Mouse (Mus musculus): ENCODE measurements around the gene Card19. TPM values are rescaled to one million over a fixed set of nuclear protein-coding genes. Genes with fewer than 3 reads are reported as not detected.

Gene Card19
- polyA plus RNA-seq, 1 experiment from 2014 or later: 71.9 TPM

DNA sequence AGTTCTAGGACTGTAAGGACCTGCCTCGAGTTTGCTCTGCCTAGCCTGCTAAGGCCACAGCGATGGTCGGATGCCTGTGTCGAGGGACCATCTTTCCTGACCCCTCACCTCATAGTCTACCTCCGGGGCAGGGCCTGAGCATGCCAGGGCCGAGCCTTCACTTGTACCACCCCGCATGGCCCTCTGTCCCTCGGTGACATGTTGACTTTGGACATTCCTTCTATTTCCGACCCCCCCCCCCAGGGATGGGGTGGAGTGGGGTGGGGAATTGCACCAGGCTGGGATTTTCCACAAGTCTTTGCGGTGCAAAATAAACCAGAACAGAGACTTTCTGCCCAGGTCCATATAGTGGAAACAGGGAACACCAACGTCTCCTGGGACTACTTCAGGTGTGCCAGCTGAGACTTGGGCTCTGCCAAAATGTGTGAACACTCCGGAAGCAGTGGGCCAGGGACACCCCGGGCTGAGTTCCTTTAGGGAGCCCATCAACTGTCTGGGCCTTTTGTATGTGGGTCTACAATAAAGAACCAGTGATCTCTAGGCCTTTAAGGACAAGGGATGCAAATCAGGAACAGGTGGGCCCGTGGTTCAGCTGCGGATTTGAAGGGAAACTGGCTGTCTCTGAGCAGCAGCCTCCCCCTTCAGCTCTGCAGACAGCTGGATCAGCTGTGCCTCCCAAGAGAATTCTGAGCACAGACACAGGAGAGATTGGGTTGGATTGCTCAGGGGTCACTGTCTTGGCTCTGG is 27.4 kb downstream of the Card19 start:
- ATAC-seq (replicated peaks; ENCODE audit: insufficient number of reproducible peaks, low FRiP score, low TSS enrichment): no peak
- Histone ChIP-seq H3K9me3 (replicated peaks; ENCODE audit: control insufficient read depth, low read length) (no peaks in the 10 kb centered on the region), H3K27ac (ENCODE audit: low read depth, low read length) (0 out of 2 replicates have a peak overlapping the region, but pooled peaks have one; percentile 5), H3K4me1 (ENCODE audit: control insufficient read depth, insufficient read depth, low read length) (peaks cover 57% of the 10 kb centered on the region), H3K4me3 (ENCODE audit: low read depth, low read length) (peak overlapping the region; percentile 69), H3K36me3 (ENCODE audit: control insufficient read depth, insufficient read depth, low read length) (no peaks in the 10 kb centered on the region), H3K4me2 (peak overlapping the region; percentile 100), H3K9ac (ENCODE audit: low read depth, low read length) (peak overlapping the region; percentile 74), H3K27me3 (ENCODE audit: control insufficient read depth, insufficient read depth, low read length) (no peaks in the 10 kb centered on the region)
- WGBS (ENCODE audit: insufficient replicate concordance): 20% methylated on average over 15 of the region's 15 CpGs

DNA sequence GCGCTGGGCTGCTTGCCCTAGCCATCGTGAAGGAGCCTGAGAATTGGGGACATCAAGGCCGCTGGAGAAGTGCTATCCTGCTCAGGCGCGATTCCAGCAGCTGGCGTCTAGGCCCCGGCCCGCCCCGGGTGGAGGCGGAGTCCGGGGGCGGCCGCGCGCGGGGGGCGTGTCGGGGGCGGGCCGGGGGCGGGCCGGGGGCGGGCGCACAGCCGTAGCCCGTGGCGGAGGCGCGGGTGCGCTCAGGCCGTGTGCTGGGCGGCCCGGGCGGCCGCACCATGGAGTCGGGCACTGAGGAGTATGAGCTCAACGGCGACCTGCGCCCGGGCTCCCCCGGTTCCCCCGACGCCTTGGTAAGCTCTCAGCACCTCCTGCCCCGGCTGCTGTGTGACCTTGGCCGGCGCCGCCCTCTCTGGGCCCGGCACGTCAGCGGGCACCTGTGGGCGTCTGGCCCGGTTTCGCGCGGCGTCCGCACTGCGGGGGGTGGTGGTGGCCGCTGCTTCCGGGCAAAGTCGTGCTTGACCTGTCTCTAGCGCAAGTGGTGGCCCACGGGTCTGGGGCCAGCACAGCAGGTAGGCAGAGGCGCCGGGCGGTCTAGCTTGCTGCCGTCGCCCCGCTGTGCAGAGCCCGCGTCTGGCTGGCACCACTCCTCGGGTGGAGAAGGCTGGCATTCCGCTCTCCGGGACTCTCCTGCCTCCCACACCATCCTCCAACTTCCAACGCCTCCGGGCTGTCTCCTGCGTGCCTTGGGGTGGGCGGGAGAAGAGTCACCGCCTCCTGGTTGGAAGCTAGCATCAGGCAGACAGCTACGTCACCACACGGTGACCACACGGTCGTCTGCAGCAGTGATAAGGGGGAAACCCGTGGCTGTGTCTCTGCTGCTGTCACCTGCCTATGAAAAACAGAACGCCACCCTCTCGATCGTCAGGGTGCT is 28.3 kb downstream of the Card19 start, which contains the start of gene Ninj1:
Gene Ninj1, plus strand, starts transcription at position 198 of the 931 bp plus-strand sequence.
- H3K36me3 ChIP-seq (ENCODE audit: control insufficient read depth, insufficient read depth, low read length): no peaks in the 10 kb centered on the region
- H3K4me1 ChIP-seq (ENCODE audit: control insufficient read depth, insufficient read depth, low read length): peaks cover 63% of the 10 kb centered on the region

DNA sequence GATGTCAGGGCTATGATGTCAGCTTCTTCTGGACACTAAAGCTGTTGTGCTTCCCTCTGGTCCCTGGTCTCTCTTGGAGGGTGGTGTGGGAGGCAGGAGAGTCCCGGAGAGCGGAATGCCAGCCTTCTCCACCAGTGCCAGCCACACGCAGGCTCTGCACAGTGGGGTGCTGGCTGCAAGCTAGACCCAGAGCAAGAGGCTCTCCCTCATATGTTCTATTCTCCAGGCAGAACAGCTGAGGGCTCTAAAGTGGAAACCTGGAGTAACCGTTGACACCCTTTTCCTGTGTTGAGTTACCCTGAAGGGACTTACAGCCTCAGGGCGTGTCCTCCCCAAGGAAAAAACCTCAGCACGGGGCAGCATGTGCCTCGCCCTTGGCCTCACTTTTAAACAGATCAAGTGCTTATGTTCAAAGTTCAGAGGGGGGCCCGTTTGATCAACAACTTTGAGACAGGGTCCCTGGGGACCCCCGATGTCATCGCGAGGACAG is 29.0 kb downstream of the Card19 start:
- ATAC-seq (replicated peaks; ENCODE audit: insufficient number of reproducible peaks, low FRiP score, low TSS enrichment): no peak
- Histone ChIP-seq H3K27me3 (ENCODE audit: control insufficient read depth, insufficient read depth, low read length) (no peaks in the 10 kb centered on the region), H3K9me3 (replicated peaks; ENCODE audit: control insufficient read depth, low read length) (no peaks in the 10 kb centered on the region), H3K9ac (ENCODE audit: low read depth, low read length) (peak overlapping the region; percentile 74), H3K4me1 (ENCODE audit: control insufficient read depth, insufficient read depth, low read length) (peaks cover 55% of the 10 kb centered on the region), H3K4me3 (ENCODE audit: low read depth, low read length) (peak overlapping the region; percentile 69), H3K27ac (ENCODE audit: low read depth, low read length) (peak overlapping the region; percentile 64; the same call in 1 of the 2 replicates), H3K4me2 (peak overlapping the region; percentile 100), H3K36me3 (ENCODE audit: control insufficient read depth, insufficient read depth, low read length) (no peaks in the 10 kb centered on the region)
- 16% methylated on average over 11 of the region's 11 CpGs for WGBS (ENCODE audit: insufficient replicate concordance)

More for the DNA sequence above, 28.3 kb downstream of the Card19 start, which contains the start of gene Ninj1:
- Histone ChIP-seq H3K27me3 (ENCODE audit: control insufficient read depth, insufficient read depth, low read length) (no peaks in the 10 kb centered on the region), H3K4me3 (ENCODE audit: low read depth, low read length) (peak within 1 kb of the TSS; percentile 69), H3K9me3 (replicated peaks; ENCODE audit: control insufficient read depth, low read length) (no peaks in the 10 kb centered on the region), H3K9ac (ENCODE audit: low read depth, low read length) (peak within 1 kb of the TSS; percentile 74), H3K27ac (ENCODE audit: low read depth, low read length) (peak within 1 kb of the TSS; percentile 70), H3K4me2 (peak within 1 kb of the TSS; percentile 100)
- under 1% methylated on average over 61 of the region's 87 CpGs for WGBS (ENCODE audit: insufficient replicate concordance)
- ATAC-seq (replicated peaks; ENCODE audit: insufficient number of reproducible peaks, low FRiP score, low TSS enrichment): peak; percentile 90

DNA sequence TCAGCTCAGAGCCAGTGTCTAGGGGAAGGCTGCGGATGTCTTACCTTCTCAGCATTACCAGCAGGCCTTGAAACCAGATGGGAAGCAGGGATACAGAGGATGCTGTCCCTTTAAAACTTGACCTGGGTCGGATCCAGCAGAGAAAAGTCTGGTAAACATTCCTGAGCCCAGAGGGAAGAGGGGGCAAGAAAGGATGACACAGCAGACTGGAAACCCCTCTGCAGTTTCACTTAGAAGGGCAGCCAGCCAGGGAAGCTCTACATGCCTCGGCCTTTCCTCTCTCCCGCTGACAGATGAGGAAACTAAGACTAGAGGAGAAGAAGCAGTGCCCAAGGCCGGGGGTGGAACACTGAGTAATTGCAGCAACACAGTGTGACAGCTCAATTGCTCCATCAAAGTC is 32.2 kb downstream of the Card19 start:
- no peak overlapping the region for H3K27ac ChIP-seq (ENCODE audit: low read depth, low read length)
- H3K4me1 ChIP-seq (ENCODE audit: control insufficient read depth, insufficient read depth, low read length): peaks cover 36% of the 10 kb centered on the region
- H3K36me3 ChIP-seq (ENCODE audit: control insufficient read depth, insufficient read depth, low read length): no peaks in the 10 kb centered on the region
- WGBS (ENCODE audit: insufficient replicate concordance): 46% methylated on average over 5 of the region's 5 CpGs
- no peak overlapping the region for H3K4me3 ChIP-seq (ENCODE audit: low read depth, low read length)
- no peaks in the 10 kb centered on the region for H3K27me3 ChIP-seq (ENCODE audit: control insufficient read depth, insufficient read depth, low read length)
- no peaks in the 10 kb centered on the region for H3K9me3 ChIP-seq (replicated peaks; ENCODE audit: control insufficient read depth, low read length)
- ATAC-seq (replicated peaks; ENCODE audit: insufficient number of reproducible peaks, low FRiP score, low TSS enrichment): no peak
- no peak overlapping the region for H3K4me2 ChIP-seq
- peak overlapping the region; percentile 22; the same call in 1 of the 2 replicates for H3K9ac ChIP-seq (ENCODE audit: low read depth, low read length)

DNA sequence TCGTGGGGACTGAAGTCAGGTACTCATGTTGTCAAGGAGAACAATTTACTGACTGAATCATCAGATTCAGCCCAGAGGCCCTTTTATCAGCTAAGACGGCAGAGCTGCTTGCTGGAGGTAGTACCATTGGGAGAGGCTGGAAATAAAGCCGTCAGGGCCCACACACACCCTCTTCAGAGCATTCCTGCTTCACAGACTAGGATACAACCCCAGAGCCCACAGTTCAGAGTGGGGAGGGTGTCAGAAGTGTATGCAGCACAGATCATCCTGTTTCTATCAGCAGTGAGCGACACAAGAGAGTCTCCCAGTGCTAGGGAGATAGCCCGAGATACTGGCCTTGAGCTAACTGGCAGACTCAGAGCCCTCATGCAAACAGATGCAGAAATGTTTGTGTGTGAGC is 32.7 kb downstream of the Card19 start:
- no peaks in the 10 kb centered on the region for H3K36me3 ChIP-seq (ENCODE audit: control insufficient read depth, insufficient read depth, low read length)

DNA sequence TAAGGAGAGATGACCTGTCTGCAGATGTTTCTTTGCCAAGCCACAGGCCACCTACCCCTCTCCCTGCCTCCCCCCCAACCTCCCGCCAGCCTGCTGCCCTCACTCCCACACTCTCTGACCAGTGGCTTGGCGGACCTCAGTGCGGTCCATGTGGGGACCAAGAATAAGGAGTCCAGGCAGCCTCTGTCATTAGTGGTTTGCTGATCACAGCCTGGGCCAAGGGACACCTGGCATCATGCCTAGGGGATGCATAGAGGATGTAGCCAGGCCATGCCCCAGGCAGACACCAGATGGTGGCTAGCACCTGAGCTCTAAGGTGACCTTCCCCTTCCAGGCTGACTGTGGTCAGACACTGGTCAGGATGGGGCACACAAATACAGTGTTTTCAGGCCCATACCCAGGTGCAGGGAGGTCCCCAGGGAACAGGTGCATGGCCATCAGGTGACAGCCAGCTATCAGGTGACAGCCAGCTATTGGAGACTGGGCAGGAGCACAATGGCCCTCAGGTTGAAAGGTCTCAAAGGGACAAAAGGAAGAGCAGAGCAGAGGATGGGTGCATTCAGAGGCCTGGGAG is 34.3 kb downstream of the Card19 start:
- H3K27me3 ChIP-seq (ENCODE audit: control insufficient read depth, insufficient read depth, low read length): no peaks in the 10 kb centered on the region
- no peaks in the 10 kb centered on the region for H3K36me3 ChIP-seq (ENCODE audit: control insufficient read depth, insufficient read depth, low read length)
- H3K4me2 ChIP-seq: no peak overlapping the region
- no peak overlapping the region for H3K4me3 ChIP-seq (ENCODE audit: low read depth, low read length)
- H3K27ac ChIP-seq (ENCODE audit: low read depth, low read length): no peak overlapping the region
- peaks cover 24% of the 10 kb centered on the region for H3K4me1 ChIP-seq (ENCODE audit: control insufficient read depth, insufficient read depth, low read length)
- H3K9ac ChIP-seq (ENCODE audit: low read depth, low read length): no peak overlapping the region
- 89% methylated on average over 3 of the region's 3 CpGs for WGBS (ENCODE audit: insufficient replicate concordance)
- no peak for ATAC-seq (replicated peaks; ENCODE audit: insufficient number of reproducible peaks, low FRiP score, low TSS enrichment)
- H3K9me3 ChIP-seq (replicated peaks; ENCODE audit: control insufficient read depth, low read length): no peaks in the 10 kb centered on the region

More for the DNA sequence above, 32.7 kb downstream of the Card19 start:
- WGBS (ENCODE audit: insufficient replicate concordance): 38% methylated on average over 5 of the region's 5 CpGs
- H3K4me2 ChIP-seq: no peak overlapping the region
- no peaks in the 10 kb centered on the region for H3K9me3 ChIP-seq (replicated peaks; ENCODE audit: control insufficient read depth, low read length)
- no peaks in the 10 kb centered on the region for H3K27me3 ChIP-seq (ENCODE audit: control insufficient read depth, insufficient read depth, low read length)
- peak overlapping the region; percentile 40; the same call in 1 of the 2 replicates for H3K9ac ChIP-seq (ENCODE audit: low read depth, low read length)
- no peak overlapping the region for H3K27ac ChIP-seq (ENCODE audit: low read depth, low read length)
- H3K4me1 ChIP-seq (ENCODE audit: control insufficient read depth, insufficient read depth, low read length): peaks cover 33% of the 10 kb centered on the region
- no peak overlapping the region for H3K4me3 ChIP-seq (ENCODE audit: low read depth, low read length)
- no peak for ATAC-seq (replicated peaks; ENCODE audit: insufficient number of reproducible peaks, low FRiP score, low TSS enrichment)

DNA sequence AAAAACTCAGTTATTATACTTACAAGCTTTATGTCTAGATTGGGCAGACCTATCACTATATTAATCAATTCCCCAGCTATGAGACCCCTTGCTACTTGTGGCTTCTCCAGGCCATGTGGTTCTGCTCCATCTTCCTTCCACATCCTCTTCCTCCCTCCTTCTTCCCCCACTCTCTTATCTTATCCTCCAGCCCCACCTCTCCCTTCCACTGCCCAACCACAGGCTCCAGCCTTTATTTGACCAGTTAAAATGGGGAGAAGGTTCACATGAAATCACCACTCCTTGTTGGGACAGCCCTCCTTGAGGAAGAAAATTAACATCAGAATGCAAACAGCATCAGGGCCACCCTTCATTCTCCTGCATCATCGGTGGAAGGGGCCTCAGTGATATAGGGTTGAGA is 35.1 kb downstream of the Card19 start:
- H3K4me2 ChIP-seq: no peak overlapping the region
- H3K36me3 ChIP-seq (ENCODE audit: control insufficient read depth, insufficient read depth, low read length): no peaks in the 10 kb centered on the region
- no peaks in the 10 kb centered on the region for H3K27me3 ChIP-seq (ENCODE audit: control insufficient read depth, insufficient read depth, low read length)
- peaks cover 23% of the 10 kb centered on the region for H3K4me1 ChIP-seq (ENCODE audit: control insufficient read depth, insufficient read depth, low read length)
- no peak overlapping the region for H3K9ac ChIP-seq (ENCODE audit: low read depth, low read length)
- no peak overlapping the region for H3K27ac ChIP-seq (ENCODE audit: low read depth, low read length)
- 55% methylated on average over 1 of the region's 1 CpGs for WGBS (ENCODE audit: insufficient replicate concordance)
- no peaks in the 10 kb centered on the region for H3K9me3 ChIP-seq (replicated peaks; ENCODE audit: control insufficient read depth, low read length)
- H3K4me3 ChIP-seq (ENCODE audit: low read depth, low read length): no peak overlapping the region
- no peak for ATAC-seq (replicated peaks; ENCODE audit: insufficient number of reproducible peaks, low FRiP score, low TSS enrichment)

DNA sequence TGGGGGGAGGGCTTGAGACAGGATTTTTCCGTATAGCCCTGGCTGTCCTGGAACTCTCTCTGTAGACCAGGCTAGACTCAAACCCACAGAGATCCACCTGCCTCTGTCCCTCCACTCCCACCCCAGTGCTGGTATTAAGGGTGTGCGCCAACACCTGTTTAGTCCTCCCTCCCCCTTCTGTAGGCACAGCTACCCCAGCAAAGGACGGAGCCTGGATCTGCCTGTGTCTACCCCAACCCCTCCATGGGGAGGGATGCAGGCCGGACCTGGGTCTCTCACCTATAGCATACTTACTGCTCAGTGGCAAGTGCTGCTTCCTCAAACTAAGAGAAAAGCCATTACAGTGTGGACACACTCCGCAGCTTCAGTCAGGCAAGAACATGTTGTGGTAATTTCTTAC is 35.6 kb downstream of the Card19 start:
- Histone ChIP-seq H3K36me3 (ENCODE audit: control insufficient read depth, insufficient read depth, low read length) (no peaks in the 10 kb centered on the region), H3K4me1 (ENCODE audit: control insufficient read depth, insufficient read depth, low read length) (peaks cover 23% of the 10 kb centered on the region), H3K27me3 (ENCODE audit: control insufficient read depth, insufficient read depth, low read length) (no peaks in the 10 kb centered on the region), H3K9me3 (replicated peaks; ENCODE audit: control insufficient read depth, low read length) (no peaks in the 10 kb centered on the region), H3K27ac (ENCODE audit: low read depth, low read length) (no peak overlapping the region), H3K9ac (ENCODE audit: low read depth, low read length) (no peak overlapping the region), H3K4me2 (no peak overlapping the region), H3K4me3 (ENCODE audit: low read depth, low read length) (no peak overlapping the region)
- WGBS (ENCODE audit: insufficient replicate concordance): 83% methylated on average over 5 of the region's 5 CpGs
- ATAC-seq (replicated peaks; ENCODE audit: insufficient number of reproducible peaks, low FRiP score, low TSS enrichment): no peak

Data from heart, embryonic 11.5 days (tissue).